12 mouse cellular contexts compared by ENCODE assay signal in the genomic region with DNA sequence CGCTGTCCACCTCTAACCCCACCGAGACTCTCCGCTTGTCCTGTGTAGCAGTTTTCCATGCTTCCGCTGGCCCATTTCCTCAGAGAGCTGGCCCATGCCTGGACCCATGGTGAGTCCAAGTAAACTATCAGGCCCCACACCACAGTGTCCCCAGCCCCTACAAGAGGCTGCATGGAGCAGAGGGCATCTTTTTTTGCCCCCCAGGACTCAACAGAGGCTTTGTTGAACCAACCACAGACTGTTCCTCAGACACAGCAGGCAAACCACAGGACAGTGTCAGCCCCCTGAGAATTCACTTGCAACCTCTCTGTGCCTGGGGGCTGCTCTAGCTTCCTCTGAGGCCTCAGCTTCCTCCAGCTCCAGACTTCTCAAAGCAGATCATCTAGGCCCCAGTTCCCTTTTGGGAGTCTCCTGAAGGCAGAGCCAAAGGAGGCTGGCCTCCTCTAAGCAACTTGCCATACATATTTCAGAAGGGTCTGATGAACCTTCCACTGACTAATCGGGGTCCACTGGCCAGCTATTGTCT. TPM values are rescaled to one million over a fixed set of nuclear protein-coding genes. Genes with fewer than 3 reads are reported as not detected.
DNase-seq lines count a peak whose midpoint lies in the region; ATAC-seq lines count a peak whose summit lies in the region.
"Had no signal": no experiment of that assay in that cellular context is flagged by ENCODE, and none has a peak within 500 bp of the region (broad histone marks: within the 10 kb centered on the region; RNA-seq: fewer than 3 reads in every experiment).

No protein-coding gene starts in this region.

- H3K9me3 ChIP-seq in heart, embryonic 15.5 days (replicated peaks) = no peaks in the 10 kb centered on the region
- H3K9me3 ChIP-seq in midbrain, embryonic 11.5 days (ENCODE audit: control insufficient read depth, low read length) = no peaks in the 10 kb centered on the region
- H3K9me3 ChIP-seq in midbrain, embryonic 15.5 days = no peaks in the 10 kb centered on the region
- H3K9me3 ChIP-seq in hindbrain, embryonic 15.5 days = no peaks in the 10 kb centered on the region
- no peaks in the 10 kb centered on the region for H3K9me3 ChIP-seq in neural tube, embryonic 15.5 days (replicated peaks)
- H3K9me3 ChIP-seq: embryonic facial prominence, embryonic 12.5 days had no signal

- H3K4me1 ChIP-seq in heart, embryonic 15.5 days (replicated peaks) = peaks cover 85% of the 10 kb centered on the region
- H3K4me1 ChIP-seq in midbrain, embryonic 11.5 days (ENCODE audit: control insufficient read depth, insufficient read depth, low read length) = peaks cover 49% of the 10 kb centered on the region
- peaks cover 64% of the 10 kb centered on the region for H3K4me1 ChIP-seq in midbrain, embryonic 15.5 days
- H3K4me1 ChIP-seq in hindbrain, embryonic 15.5 days (replicated peaks) = peaks cover 78% of the 10 kb centered on the region
- H3K4me1 ChIP-seq in neural tube, embryonic 15.5 days = peaks cover 75% of the 10 kb centered on the region

- H3K4me3 ChIP-seq in heart, embryonic 15.5 days = no peak overlapping the region
- H3K4me3 ChIP-seq in midbrain, embryonic 11.5 days (ENCODE audit: low read depth, low read length) = no peak overlapping the region
- H3K4me3 ChIP-seq in midbrain, embryonic 15.5 days = no peak overlapping the region
- H3K4me3 ChIP-seq in hindbrain, embryonic 15.5 days = no peak overlapping the region
- H3K4me3 ChIP-seq in neural tube, embryonic 15.5 days (replicated peaks) = no peak overlapping the region
- H3K4me3 ChIP-seq: myocyte had no signal

- H3K27ac ChIP-seq in heart, embryonic 15.5 days = peak overlapping the region; percentile 35; the same call in 1 of the 2 replicates
- H3K27ac ChIP-seq in midbrain, embryonic 11.5 days (ENCODE audit: low read depth, low read length) = no peak overlapping the region
- H3K27ac ChIP-seq in midbrain, embryonic 15.5 days = no peak overlapping the region
- no peak overlapping the region for H3K27ac ChIP-seq in hindbrain, embryonic 15.5 days (replicated peaks)
- no peak overlapping the region for H3K27ac ChIP-seq in neural tube, embryonic 15.5 days (replicated peaks)

- no peak for ATAC-seq in heart, embryonic 15.5 days (replicated peaks; ENCODE audit: insufficient number of reproducible peaks, insufficient read depth, low FRiP score, low read depth)
- ATAC-seq in midbrain, embryonic 11.5 days (ENCODE audit: low FRiP score) = no peak
- no peak for ATAC-seq in midbrain, embryonic 15.5 days (replicated peaks)
- no peak for ATAC-seq in hindbrain, embryonic 15.5 days (ENCODE audit: low FRiP score, low read depth)
- ATAC-seq in neural tube, embryonic 15.5 days (ENCODE audit: low FRiP score) = no peak
- ATAC-seq: forebrain, embryonic 16.5 days; inflammation-experienced regulatory T-cells, adult 6 months; Patski had no signal

- no peaks in the 10 kb centered on the region for H3K27me3 ChIP-seq in heart, embryonic 15.5 days
- no peaks in the 10 kb centered on the region for H3K27me3 ChIP-seq in midbrain, embryonic 11.5 days (ENCODE audit: control insufficient read depth, insufficient read depth, low read length)
- H3K27me3 ChIP-seq in midbrain, embryonic 15.5 days (replicated peaks) = no peaks in the 10 kb centered on the region
- no peaks in the 10 kb centered on the region for H3K27me3 ChIP-seq in hindbrain, embryonic 15.5 days
- H3K27me3 ChIP-seq in neural tube, embryonic 15.5 days (replicated peaks) = no peaks in the 10 kb centered on the region
- H3K27me3 ChIP-seq: embryonic facial prominence, embryonic 12.5 days; Patski had no signal

- DNase-seq in heart, postnatal 25 days (ENCODE audit: low spot score) = no peak
- peak; percentile 82 for DNase-seq in midbrain, embryonic 11.5 days (ENCODE audit: low spot score, missing footprints)
- no peak for DNase-seq in thymus, postnatal 14 days

- no peak overlapping the region; the same call in 1 of the 2 replicates for H3K9ac ChIP-seq in heart, embryonic 15.5 days
- no peak overlapping the region for H3K9ac ChIP-seq in midbrain, embryonic 11.5 days (ENCODE audit: low read length)
- H3K9ac ChIP-seq in midbrain, embryonic 15.5 days = no peak overlapping the region
- no peak overlapping the region for H3K9ac ChIP-seq in hindbrain, embryonic 15.5 days
- no peak overlapping the region for H3K9ac ChIP-seq in neural tube, embryonic 15.5 days (replicated peaks)

- H3K36me3 ChIP-seq in heart, embryonic 15.5 days = peaks cover 17% of the 10 kb centered on the region
- peaks cover 18% of the 10 kb centered on the region for H3K36me3 ChIP-seq in midbrain, embryonic 11.5 days (ENCODE audit: control insufficient read depth, insufficient read depth, low read length)
- H3K36me3 ChIP-seq in midbrain, embryonic 15.5 days (replicated peaks) = peaks cover 12% of the 10 kb centered on the region
- H3K36me3 ChIP-seq in hindbrain, embryonic 15.5 days = peaks cover 22% of the 10 kb centered on the region
- peaks cover 24% of the 10 kb centered on the region for H3K36me3 ChIP-seq in neural tube, embryonic 15.5 days

- intact Hi-C loops in heart, postnatal 25 days (cut with DNase I) = no loop called here

- no peak overlapping the region for H3K4me2 ChIP-seq in heart, embryonic 15.5 days
- H3K4me2 ChIP-seq in midbrain, embryonic 11.5 days = no peak overlapping the region
- H3K4me2 ChIP-seq in midbrain, embryonic 15.5 days = no peak overlapping the region
- peak overlapping the region; percentile 99; the same call in 1 of the 2 replicates for H3K4me2 ChIP-seq in hindbrain, embryonic 15.5 days
- 0 out of 2 replicates have a peak overlapping the region, but pooled peaks have one; percentile 96 for H3K4me2 ChIP-seq in neural tube, embryonic 15.5 days

- WGBS in heart, embryonic 15.5 days = 87% methylated on average over 5 of the region's 5 CpGs
- WGBS in midbrain, embryonic 11.5 days = 90% methylated on average over 5 of the region's 5 CpGs
- 87% methylated on average over 5 of the region's 5 CpGs for WGBS in midbrain, embryonic 15.5 days
- WGBS in hindbrain, embryonic 15.5 days = 75% methylated on average over 5 of the region's 5 CpGs
- 88% methylated on average over 5 of the region's 5 CpGs for WGBS in neural tube, embryonic 15.5 days

RNA-seq across cellular contexts. Expression of a gene that starts 9.0 kb away (rescaled TPM):
- 76.5 and 109 TPM in 2 replicates for polyA plus RNA-seq in heart, embryonic 15.5 days (2015; fragmentation: Nextera tagmentation; extraction: Ambion mirVana)
- 10 to 100 TPM; 81.5 to 86.1 TPM for total RNA-seq in heart, postnatal 25 days (2021)
- polyA plus RNA-seq in midbrain, embryonic 11.5 days (2014; fragmentation: Nextera tagmentation; extraction: Ambion mirVana) = 97.5 and 115 TPM in 2 replicates
- polyA plus RNA-seq in midbrain, embryonic 15.5 days (2015; fragmentation: Nextera tagmentation; extraction: Ambion mirVana) = 101 and 108 TPM in 2 replicates
- 90.7 and 105 TPM in 2 replicates for polyA plus RNA-seq in hindbrain, embryonic 15.5 days (2015; fragmentation: Nextera tagmentation; extraction: Ambion mirVana)
- 69.4 and 72.3 TPM in 2 replicates for polyA plus RNA-seq in neural tube, embryonic 15.5 days (2015; fragmentation: Nextera tagmentation; extraction: Ambion mirVana)

RNA-seq across cellular contexts. Expression of a gene that starts 22.2 kb away (rescaled TPM):
- polyA plus RNA-seq in heart, embryonic 15.5 days (2015; fragmentation: Nextera tagmentation; extraction: Ambion mirVana) = 3.1 and 4.1 TPM in 2 replicates
- total RNA-seq in heart, postnatal 25 days (2021) = 1 to 10 TPM; 1.4 to 2.1 TPM
- polyA plus RNA-seq in midbrain, embryonic 11.5 days (2014; fragmentation: Nextera tagmentation; extraction: Ambion mirVana) = 34.9 and 40.6 TPM in 2 replicates
- polyA plus RNA-seq in midbrain, embryonic 15.5 days (2015; fragmentation: Nextera tagmentation; extraction: Ambion mirVana) = 30.8 and 32.5 TPM in 2 replicates
- 27.3 and 28.3 TPM in 2 replicates for polyA plus RNA-seq in hindbrain, embryonic 15.5 days (2015; fragmentation: Nextera tagmentation; extraction: Ambion mirVana)
- 22.5 and 27.5 TPM in 2 replicates for polyA plus RNA-seq in neural tube, embryonic 15.5 days (2015; fragmentation: Nextera tagmentation; extraction: Ambion mirVana)

RNA-seq across cellular contexts. Expression of a gene that starts 24.7 kb away (rescaled TPM):
- polyA plus RNA-seq in heart, embryonic 15.5 days (2015; fragmentation: Nextera tagmentation; extraction: Ambion mirVana) = 15.3 and 18.2 TPM in 2 replicates
- total RNA-seq in heart, postnatal 25 days (2021) = 1 to 10 TPM; 8.4 to 8.7 TPM
- 26.2 and 26.6 TPM in 2 replicates for polyA plus RNA-seq in midbrain, embryonic 11.5 days (2014; fragmentation: Nextera tagmentation; extraction: Ambion mirVana)
- 117 and 123 TPM in 2 replicates for polyA plus RNA-seq in midbrain, embryonic 15.5 days (2015; fragmentation: Nextera tagmentation; extraction: Ambion mirVana)
- 80.4 and 93.7 TPM in 2 replicates for polyA plus RNA-seq in hindbrain, embryonic 15.5 days (2015; fragmentation: Nextera tagmentation; extraction: Ambion mirVana)
- 77.2 and 91.0 TPM in 2 replicates for polyA plus RNA-seq in neural tube, embryonic 15.5 days (2015; fragmentation: Nextera tagmentation; extraction: Ambion mirVana)

RNA-seq across cellular contexts. Expression of a gene that starts 31.1 kb away (rescaled TPM):
- polyA plus RNA-seq in heart, embryonic 15.5 days (2015; fragmentation: Nextera tagmentation; extraction: Ambion mirVana) = 16.0 and 19.1 TPM in 2 replicates
- total RNA-seq in heart, postnatal 25 days (2021) = 10 to 100 TPM; 20.1 to 22.3 TPM
- polyA plus RNA-seq in midbrain, embryonic 11.5 days (2014; fragmentation: Nextera tagmentation; extraction: Ambion mirVana) = 21.3 and 27.0 TPM in 2 replicates
- polyA plus RNA-seq in midbrain, embryonic 15.5 days (2015; fragmentation: Nextera tagmentation; extraction: Ambion mirVana) = 4.0 and 5.1 TPM in 2 replicates
- 4.2 and 4.6 TPM in 2 replicates for polyA plus RNA-seq in hindbrain, embryonic 15.5 days (2015; fragmentation: Nextera tagmentation; extraction: Ambion mirVana)
- 4.8 and 5.2 TPM in 2 replicates for polyA plus RNA-seq in neural tube, embryonic 15.5 days (2015; fragmentation: Nextera tagmentation; extraction: Ambion mirVana)

RNA-seq across cellular contexts. Expression of a gene that starts 39.8 kb away (rescaled TPM):
- polyA plus RNA-seq in heart, embryonic 15.5 days (2015; fragmentation: Nextera tagmentation; extraction: Ambion mirVana) = 18.6 and 22.7 TPM in 2 replicates
- 10 to 100 TPM; 63.4 to 65.0 TPM for total RNA-seq in heart, postnatal 25 days (2021)
- polyA plus RNA-seq in midbrain, embryonic 11.5 days (2014; fragmentation: Nextera tagmentation; extraction: Ambion mirVana) = 35.9 and 40.0 TPM in 2 replicates
- 83.2 and 89.8 TPM in 2 replicates for polyA plus RNA-seq in midbrain, embryonic 15.5 days (2015; fragmentation: Nextera tagmentation; extraction: Ambion mirVana)
- polyA plus RNA-seq in hindbrain, embryonic 15.5 days (2015; fragmentation: Nextera tagmentation; extraction: Ambion mirVana) = 71.3 and 73.4 TPM in 2 replicates
- 62.8 and 67.7 TPM in 2 replicates for polyA plus RNA-seq in neural tube, embryonic 15.5 days (2015; fragmentation: Nextera tagmentation; extraction: Ambion mirVana)

Comparison
In these comparisons a context has a peak if more than half of its experiments do, and no peak if none do; other contexts are left out.
1. H3K4me2 ChIP-seq: peak in hindbrain, embryonic 15.5 days (single experiment) and neural tube, embryonic 15.5 days (single experiment); none in heart, embryonic 15.5 days (single experiment), midbrain, embryonic 11.5 days (single experiment) and midbrain, embryonic 15.5 days (single experiment).